Mouse (Mus musculus) ES-E14 (cell line): ENCODE results near the gene Ank3.

Experiments used
- CHD2 ChIP-seq: IDR thresholded peaks from 2 replicates; pipeline ENCODE4 v1.6.1; 2014; ENCODE audit warnings: mild to moderate bottlenecking, low read depth, low read length, inconsistent platforms
- ZC3H11A ChIP-seq: IDR thresholded peaks from 2 replicates; pipeline ENCODE4 v1.6.1; 2012; ENCODE audit warnings: low read depth, mild to moderate bottlenecking, inconsistent platforms, low read length, borderline replicate concordance
- ZNF384 ChIP-seq: IDR thresholded peaks from 2 replicates; pipeline ENCODE4 v1.6.1; 2012; ENCODE audit warnings: low read depth, low read length, inconsistent platforms

GRCm38 (mm10) chr10:69707844-69708550, 309.4 kb downstream of the Ank3 start:
- TF ChIP-seq ZC3H11A (no peak), ZNF384 (no peak), CHD2 (no peak)
